Comparison of ENCODE assay signal across 8 mouse cellular contexts in the genomic region with DNA sequence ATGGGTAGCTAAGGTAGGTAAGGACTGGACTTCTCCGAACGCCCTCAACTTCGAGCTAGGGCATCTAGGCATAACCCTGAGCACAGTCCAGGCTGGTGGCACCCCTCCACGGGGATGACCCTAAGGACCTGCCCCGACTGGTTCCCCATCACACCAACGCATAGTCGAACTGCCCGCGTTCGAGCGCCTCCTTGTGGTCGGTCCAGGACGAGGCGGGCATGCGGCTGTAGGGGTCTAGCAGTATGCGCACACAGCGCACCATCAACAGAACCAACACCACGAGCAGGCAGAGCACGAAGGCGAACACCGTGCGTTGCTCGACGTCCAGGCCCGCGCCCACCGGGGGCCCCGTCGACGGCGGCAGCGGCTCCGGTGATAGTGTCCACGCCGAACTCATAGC. TPM values are rescaled to one million over a fixed set of nuclear protein-coding genes. Genes with fewer than 3 reads are reported as not detected.
A peak's percentile ranks its signal among the peaks of the same experiment; 100 is the strongest.
DNase-seq lines count a peak whose midpoint lies in the region; ATAC-seq and TF ChIP-seq lines count a peak whose summit lies in the region.

No protein-coding gene starts in this region.

- H3K4me2 ChIP-seq in heart, embryonic 15.5 days: peak overlapping the region; percentile 96
- H3K4me2 ChIP-seq in neural tube, embryonic 13.5 days: peak overlapping the region; percentile 72

- peak overlapping the region; percentile 52 for H3K4me3 ChIP-seq in bone marrow macrophage, adult 2 months (ENCODE audit: insufficient read depth, low read length)
- H3K4me3 ChIP-seq in heart, embryonic 15.5 days: peak overlapping the region; percentile 79
- peak overlapping the region; percentile 78 for H3K4me3 ChIP-seq in neural tube, embryonic 13.5 days
- H3K4me3 ChIP-seq in testis, adult 2 months (ENCODE audit: control insufficient read depth, low read depth, low read length): peak overlapping the region; percentile 91

- ATAC-seq in erythroblast, adult 5-6 weeks (replicated peaks; ENCODE audit: low FRiP score, poor library complexity, severe bottlenecking): peak; percentile 61
- peak; percentile 59 for ATAC-seq in heart, embryonic 15.5 days (replicated peaks; ENCODE audit: insufficient number of reproducible peaks, insufficient read depth, low FRiP score, low read depth)
- peak; percentile 70 for ATAC-seq in neural tube, embryonic 13.5 days (ENCODE audit: low read depth)

- no peaks in the 10 kb centered on the region for H3K27me3 ChIP-seq in heart, embryonic 15.5 days
- H3K27me3 ChIP-seq in neural tube, embryonic 13.5 days: no peaks in the 10 kb centered on the region
- no peaks in the 10 kb centered on the region for H3K27me3 ChIP-seq in testis, adult 2 months (ENCODE audit: control insufficient read depth, insufficient read depth, low read length)

- H3K9me3 ChIP-seq in heart, embryonic 15.5 days (replicated peaks): no peaks in the 10 kb centered on the region
- no peaks in the 10 kb centered on the region for H3K9me3 ChIP-seq in neural tube, embryonic 13.5 days

- peak; percentile 71 for TF ChIP-seq CTCF in bone marrow macrophage, adult 2 months (IDR thresholded peaks at IDR 0.05; ENCODE audit: low read depth, low read length)
- TF ChIP-seq CTCF in testis, adult 2 months (IDR thresholded peaks at IDR 0.05; ENCODE audit: control insufficient read depth, insufficient read depth, insufficient replicate concordance, low read depth, low read length): peak; percentile 75; the same call in 1 of the 2 replicates

- peak overlapping the region; percentile 71 for H3K9ac ChIP-seq in heart, embryonic 15.5 days
- H3K9ac ChIP-seq in neural tube, embryonic 13.5 days: peak overlapping the region; percentile 89

- H3K36me3 ChIP-seq in heart, embryonic 15.5 days: peaks cover 48% of the 10 kb centered on the region
- H3K36me3 ChIP-seq in neural tube, embryonic 13.5 days: peaks cover 65% of the 10 kb centered on the region
- H3K36me3 ChIP-seq in testis, adult 2 months (ENCODE audit: control insufficient read depth, insufficient read depth, low read length): no peaks in the 10 kb centered on the region

- no peak overlapping the region for H3K27ac ChIP-seq in bone marrow macrophage, adult 2 months (ENCODE audit: insufficient read depth, low read depth, low read length)
- peak overlapping the region; percentile 67 for H3K27ac ChIP-seq in heart, embryonic 15.5 days
- H3K27ac ChIP-seq in neural tube, embryonic 13.5 days (replicated peaks): peak overlapping the region; percentile 97
- peak overlapping the region; percentile 70; the same call in 1 of the 2 replicates for H3K27ac ChIP-seq in testis, adult 2 months (ENCODE audit: control insufficient read depth, insufficient read depth, low read depth, low read length)

- peak; percentile 77 to 82 for DNase-seq in CD8-positive naive resting alpha-beta T cell, adult 2 months (ENCODE audit: low read depth in 2 of 2, low spot score in 2 of 2)
- peak; percentile 69 to 72 for DNase-seq in kidney, postnatal 25 days
- DNase-seq in lung, adult 18-20 months: peak; percentile 65 to 74

- peaks cover 12% of the 10 kb centered on the region for H3K4me1 ChIP-seq in bone marrow macrophage, adult 2 months (ENCODE audit: control insufficient read depth, insufficient read depth, low read length)
- H3K4me1 ChIP-seq in heart, embryonic 15.5 days (replicated peaks): peaks cover 35% of the 10 kb centered on the region
- peaks cover 49% of the 10 kb centered on the region for H3K4me1 ChIP-seq in neural tube, embryonic 13.5 days (replicated peaks)
- H3K4me1 ChIP-seq in testis, adult 2 months (ENCODE audit: control insufficient read depth, insufficient read depth, low read length): peaks cover 16% of the 10 kb centered on the region

- no peak for TF ChIP-seq POLR2A in bone marrow macrophage, adult 2 months (IDR thresholded peaks at IDR 0.05; ENCODE audit: borderline replicate concordance, low read depth, low read length)
- TF ChIP-seq POLR2A in testis, adult 2 months (IDR thresholded peaks at IDR 0.05; ENCODE audit: control insufficient read depth, low read depth, low read length): no peak

- 4% methylated on average over 35 of the region's 35 CpGs for WGBS in heart, embryonic 15.5 days
- WGBS in neural tube, embryonic 13.5 days: 2% methylated on average over 35 of the region's 35 CpGs

RNA-seq across cellular contexts. Expression of gene Ctxn1, which starts 0.8 kb away (rescaled TPM):
- 0.67 and 0.76 TPM in 2 replicates for polyA plus RNA-seq in bone marrow macrophage, adult 2 months (2012; ENCODE audit: insufficient read depth, insufficient read length, missing spikeins)
- not detected in 2 replicates for total RNA-seq in erythroblast, adult 5-6 weeks (2015; ENCODE audit: low replicate concordance)
- 0.34 TPM in 1 of 2 replicates, not detected in the other for total RNA-seq in erythroblast, adult 5-6 weeks (2017; ENCODE audit: low replicate concordance)
- 27.8 and 37.3 TPM in 2 replicates for polyA plus RNA-seq in heart, embryonic 15.5 days (2015; fragmentation: Nextera tagmentation; extraction: Ambion mirVana)
- polyA plus RNA-seq in neural tube, embryonic 13.5 days (2015; fragmentation: Nextera tagmentation; extraction: Ambion mirVana): 276 and 301 TPM in 2 replicates
- 66.4 and 66.8 TPM in 2 replicates for polyA plus RNA-seq in testis, adult 2 months (2012; rRNA removed)

RNA-seq across cellular contexts. Expression of gene Snapc2, which starts 5.4 kb away (rescaled TPM):
- 17.6 and 20.7 TPM in 2 replicates for polyA plus RNA-seq in bone marrow macrophage, adult 2 months (2012; ENCODE audit: insufficient read depth, insufficient read length, missing spikeins)
- total RNA-seq in erythroblast, adult 5-6 weeks (2015; ENCODE audit: low replicate concordance): 6.3 and 13.8 TPM in 2 replicates
- total RNA-seq in erythroblast, adult 5-6 weeks (2017; ENCODE audit: low replicate concordance): 0.68 and 0.84 TPM in 2 replicates
- polyA plus RNA-seq in heart, embryonic 15.5 days (2015; fragmentation: Nextera tagmentation; extraction: Ambion mirVana): 37.7 and 47.0 TPM in 2 replicates
- polyA plus RNA-seq in neural tube, embryonic 13.5 days (2015; fragmentation: Nextera tagmentation; extraction: Ambion mirVana): 58.5 and 59.0 TPM in 2 replicates
- polyA plus RNA-seq in testis, adult 2 months (2012; rRNA removed): 16.0 and 20.7 TPM in 2 replicates

RNA-seq across cellular contexts. Expression of gene Tgfbr3l, which starts 10.2 kb away (rescaled TPM):
- 3.6 and 4.4 TPM in 2 replicates for polyA plus RNA-seq in bone marrow macrophage, adult 2 months (2012; ENCODE audit: insufficient read depth, insufficient read length, missing spikeins)
- 6.1 TPM in 1 of 2 replicates, not detected in the other for total RNA-seq in erythroblast, adult 5-6 weeks (2015; ENCODE audit: low replicate concordance)
- total RNA-seq in erythroblast, adult 5-6 weeks (2017; ENCODE audit: low replicate concordance): 0.43 TPM in 1 of 2 replicates, not detected in the other
- 3.0 and 3.3 TPM in 2 replicates for polyA plus RNA-seq in heart, embryonic 15.5 days (2015; fragmentation: Nextera tagmentation; extraction: Ambion mirVana)
- polyA plus RNA-seq in neural tube, embryonic 13.5 days (2015; fragmentation: Nextera tagmentation; extraction: Ambion mirVana): 3.3 and 7.0 TPM in 2 replicates
- 18.2 and 38.8 TPM in 2 replicates for polyA plus RNA-seq in testis, adult 2 months (2012; rRNA removed)

RNA-seq across cellular contexts. Expression of gene Timm44, which starts 17.5 kb away (rescaled TPM):
- polyA plus RNA-seq in bone marrow macrophage, adult 2 months (2012; ENCODE audit: insufficient read depth, insufficient read length, missing spikeins): 55.0 and 65.8 TPM in 2 replicates
- total RNA-seq in erythroblast, adult 5-6 weeks (2015; ENCODE audit: low replicate concordance): 11.7 and 24.2 TPM in 2 replicates
- 19.4 and 31.6 TPM in 2 replicates for total RNA-seq in erythroblast, adult 5-6 weeks (2017; ENCODE audit: low replicate concordance)
- 59.5 and 60.2 TPM in 2 replicates for polyA plus RNA-seq in heart, embryonic 15.5 days (2015; fragmentation: Nextera tagmentation; extraction: Ambion mirVana)
- 38.3 and 39.3 TPM in 2 replicates for polyA plus RNA-seq in neural tube, embryonic 13.5 days (2015; fragmentation: Nextera tagmentation; extraction: Ambion mirVana)
- 52.9 and 56.3 TPM in 2 replicates for polyA plus RNA-seq in testis, adult 2 months (2012; rRNA removed)

RNA-seq across cellular contexts. Expression of gene Gm49320, which starts 19.6 kb away (rescaled TPM):
- polyA plus RNA-seq in bone marrow macrophage, adult 2 months (2012; ENCODE audit: insufficient read depth, insufficient read length, missing spikeins): not detected in 2 replicates
- 0.84 TPM in 1 of 2 replicates, not detected in the other for total RNA-seq in erythroblast, adult 5-6 weeks (2015; ENCODE audit: low replicate concordance)
- not detected in 2 replicates for total RNA-seq in erythroblast, adult 5-6 weeks (2017; ENCODE audit: low replicate concordance)
- 0.34 and 0.79 TPM in 2 replicates for polyA plus RNA-seq in heart, embryonic 15.5 days (2015; fragmentation: Nextera tagmentation; extraction: Ambion mirVana)
- 1.6 and 1.9 TPM in 2 replicates for polyA plus RNA-seq in neural tube, embryonic 13.5 days (2015; fragmentation: Nextera tagmentation; extraction: Ambion mirVana)
- 0.64 and 1.7 TPM in 2 replicates for polyA plus RNA-seq in testis, adult 2 months (2012; rRNA removed)

Comparison
In these comparisons a context has a peak if more than half of its experiments do, and no peak if none do; other contexts are left out.
1. RNA of gene Ctxn1, which starts 0.8 kb away (polyA plus RNA-seq): 276 to 301 TPM in neural tube, embryonic 13.5 days, 66.4 to 66.8 TPM in testis, adult 2 months and 27.8 to 37.3 TPM in heart, embryonic 15.5 days; 0.67 to 0.76 TPM in bone marrow macrophage, adult 2 months; every median in the first group is over 10 times any median in the second.
2. Peak in every context shown above with its lines, with median percentiles within 50 percentile points of each other: DNase-seq, H3K4me3 ChIP-seq and ATAC-seq.